ENCODE assay signal across 8 mouse cellular contexts in genomic region chr2:178118801-178119560, GRCm38 (mm10). TPM values are rescaled to one million over a fixed set of nuclear protein-coding genes. Genes with fewer than 3 reads are reported as not detected.
DNase-seq lines count a peak whose midpoint lies in the region; ATAC-seq and TF ChIP-seq lines count a peak whose summit lies in the region.

Phactr3 (plus strand) TSS chr2:178118975.

- no peaks in the 10 kb centered on the region for H3K9me3 ChIP-seq in hindbrain, embryonic 11.5 days (ENCODE audit: control insufficient read depth, low read length)
- no peaks in the 10 kb centered on the region for H3K9me3 ChIP-seq in limb, embryonic 15.5 days
- no peaks in the 10 kb centered on the region for H3K9me3 ChIP-seq in stomach, embryonic 16.5 days (replicated peaks; ENCODE audit: control insufficient read depth, low read length)

- TF ChIP-seq CTCF in gastrocnemius, adult 2 months (IDR thresholded peaks at IDR 0.05), result no peak
- TF ChIP-seq CTCF in testis, adult 2 months (IDR thresholded peaks at IDR 0.05; ENCODE audit: control insufficient read depth, insufficient read depth, insufficient replicate concordance, low read depth, low read length), result no peak

- WGBS in hindbrain, embryonic 11.5 days, result 2% methylated on average over 40 of the region's 45 CpGs
- 2% methylated on average over 45 of the region's 45 CpGs for WGBS in limb, embryonic 15.5 days
- WGBS in stomach, embryonic 16.5 days, result 2% methylated on average over 45 of the region's 45 CpGs

- no peaks in the 10 kb centered on the region for H3K36me3 ChIP-seq in testis, adult 2 months (ENCODE audit: control insufficient read depth, insufficient read depth, low read length)
- H3K36me3 ChIP-seq in hindbrain, embryonic 11.5 days (ENCODE audit: control insufficient read depth, insufficient read depth, low read length), result no peaks in the 10 kb centered on the region
- H3K36me3 ChIP-seq in limb, embryonic 15.5 days, result no peaks in the 10 kb centered on the region
- no peaks in the 10 kb centered on the region for H3K36me3 ChIP-seq in stomach, embryonic 16.5 days (ENCODE audit: control insufficient read depth, insufficient read depth, low read length)

- no peak within 1 kb of the TSS for H3K27ac ChIP-seq in gastrocnemius, adult 2 months
- no peak within 1 kb of the TSS for H3K27ac ChIP-seq in testis, adult 2 months (ENCODE audit: control insufficient read depth, insufficient read depth, low read depth, low read length)
- no peak within 1 kb of the TSS for H3K27ac ChIP-seq in hindbrain, embryonic 11.5 days (ENCODE audit: low read depth, low read length)
- no peak within 1 kb of the TSS for H3K27ac ChIP-seq in limb, embryonic 15.5 days
- no peak within 1 kb of the TSS for H3K27ac ChIP-seq in stomach, embryonic 16.5 days (ENCODE audit: low read length)

- ATAC-seq in hindbrain, embryonic 11.5 days (ENCODE audit: low FRiP score), result peak; percentile 57
- no peak for ATAC-seq in limb, embryonic 15.5 days (ENCODE audit: insufficient number of reproducible peaks, low FRiP score, low TSS enrichment, low read depth)
- ATAC-seq in stomach, embryonic 16.5 days (ENCODE audit: insufficient read depth, low FRiP score), result peak; percentile 71

- H3K9ac ChIP-seq in hindbrain, embryonic 11.5 days (ENCODE audit: low read depth, low read length), result 0 out of 2 replicates have a peak within 1 kb of the TSS, but pooled peaks have one; percentile 31
- H3K9ac ChIP-seq in limb, embryonic 15.5 days, result no peak within 1 kb of the TSS
- peak within 1 kb of the TSS; percentile 65 for H3K9ac ChIP-seq in stomach, embryonic 16.5 days (ENCODE audit: low read length)

- no peaks in the 10 kb centered on the region for H3K27me3 ChIP-seq in testis, adult 2 months (ENCODE audit: control insufficient read depth, insufficient read depth, low read length)
- H3K27me3 ChIP-seq in hindbrain, embryonic 11.5 days (ENCODE audit: control insufficient read depth, insufficient read depth, low read length), result peaks cover 16% of the 10 kb centered on the region
- H3K27me3 ChIP-seq in limb, embryonic 15.5 days, result peaks cover 21% of the 10 kb centered on the region
- peaks cover 14% of the 10 kb centered on the region; the same call in 1 of the 2 replicates for H3K27me3 ChIP-seq in stomach, embryonic 16.5 days (ENCODE audit: control insufficient read depth, insufficient read depth, low read length)

- no peak for TF ChIP-seq POLR2A in testis, adult 2 months (IDR thresholded peaks at IDR 0.05; ENCODE audit: control insufficient read depth, low read depth, low read length)

- H3K4me2 ChIP-seq in hindbrain, embryonic 11.5 days (replicated peaks; ENCODE audit: low read depth, low read length), result peak within 1 kb of the TSS; percentile 95
- H3K4me2 ChIP-seq in limb, embryonic 15.5 days, result peak within 1 kb of the TSS; percentile 90
- peak within 1 kb of the TSS; percentile 85 for H3K4me2 ChIP-seq in stomach, embryonic 16.5 days (ENCODE audit: low read depth, low read length)

- peak within 1 kb of the TSS; percentile 60 for H3K4me3 ChIP-seq in gastrocnemius, adult 2 months
- peak within 1 kb of the TSS; percentile 12; the same call in 1 of the 2 replicates for H3K4me3 ChIP-seq in testis, adult 2 months (ENCODE audit: control insufficient read depth, low read depth, low read length)
- H3K4me3 ChIP-seq in hindbrain, embryonic 11.5 days (ENCODE audit: low read depth, low read length), result peak within 1 kb of the TSS; percentile 40
- peak within 1 kb of the TSS; percentile 44 for H3K4me3 ChIP-seq in limb, embryonic 15.5 days
- H3K4me3 ChIP-seq in stomach, embryonic 16.5 days (replicated peaks; ENCODE audit: low read length), result peak within 1 kb of the TSS; percentile 43

- intact Hi-C loops in gastrocnemius, adult 2 months (cut with DNase I), result no loop called here

- peaks cover 10% of the 10 kb centered on the region for H3K4me1 ChIP-seq in testis, adult 2 months (ENCODE audit: control insufficient read depth, insufficient read depth, low read length)
- peaks cover 8% of the 10 kb centered on the region; the same call in 1 of the 2 replicates for H3K4me1 ChIP-seq in hindbrain, embryonic 11.5 days (replicated peaks; ENCODE audit: control insufficient read depth, insufficient read depth, low read length)
- H3K4me1 ChIP-seq in limb, embryonic 15.5 days, result peaks cover 12% of the 10 kb centered on the region
- peaks cover 7% of the 10 kb centered on the region; the same call in 1 of the 2 replicates for H3K4me1 ChIP-seq in stomach, embryonic 16.5 days (ENCODE audit: control insufficient read depth, insufficient read depth, low read length)

- no peak for DNase-seq in gastrocnemius, adult 2 months
- no peak for DNase-seq in gastrocnemius, adult 8-10 months (ENCODE audit: low spot score in 2 of 2)
- no peak for DNase-seq in testis, postnatal 14 days (ENCODE audit: low spot score)
- peak; percentile 48 for DNase-seq in hindbrain, embryonic 11.5 days (ENCODE audit: low spot score)
- DNase-seq in urinary bladder, postnatal 14 days (ENCODE audit: low spot score), result no peak

RNA-seq across cellular contexts. Expression of gene Phactr3, which starts in this region (rescaled TPM):
- total RNA-seq in gastrocnemius, adult 2 months (2021), result under 1 TPM in 1 of 2 experiments, not detected in 1; 0.11 TPM
- under 1 TPM in 2 of 4 experiments, not detected in 2; 0.24 to 0.31 TPM for total RNA-seq in gastrocnemius, adult 8-10 months (2022)
- 8.2 and 9.8 TPM in 2 replicates for polyA plus RNA-seq in testis, adult 2 months (2012; rRNA removed)
- polyA plus RNA-seq in hindbrain, embryonic 11.5 days (2014; fragmentation: Nextera tagmentation; extraction: Ambion mirVana), result 11.9 and 14.5 TPM in 2 replicates
- polyA plus RNA-seq in limb, embryonic 15.5 days (2015; fragmentation: Nextera tagmentation; extraction: Ambion mirVana), result 0.38 and 0.70 TPM in 2 replicates
- 1.9 and 3.2 TPM in 2 replicates for polyA plus RNA-seq in stomach, embryonic 16.5 days (2015; fragmentation: Nextera tagmentation; extraction: Ambion mirVana)
